ENCODE assay signal across 27 mouse cellular contexts in the genomic region with DNA sequence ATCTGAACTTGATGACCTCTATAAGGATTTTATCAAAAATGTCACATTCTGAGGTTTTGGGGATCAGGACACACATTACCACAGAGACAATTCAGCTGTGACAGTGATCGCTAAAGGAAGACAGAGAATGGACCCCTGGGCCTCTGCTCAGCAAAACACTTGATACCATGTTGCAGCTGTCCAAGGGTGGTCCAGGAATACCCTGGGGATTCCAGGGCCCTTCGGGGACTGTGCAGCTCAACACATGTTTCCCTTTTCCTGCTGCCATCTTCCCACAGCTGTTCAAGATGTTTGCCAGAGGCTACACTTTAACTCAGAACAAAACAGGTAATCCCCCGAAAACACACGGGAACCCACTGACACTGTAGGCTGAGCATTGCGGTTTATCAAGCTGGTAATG.
"Had no signal": no experiment of that assay in that cellular context is flagged by ENCODE, and none has a peak within 500 bp of the region (broad histone marks: within the 10 kb centered on the region; RNA-seq: fewer than 3 reads in every experiment).

No protein-coding gene starts in this region.

- H3K4me2 ChIP-seq: heart, embryonic 11.5 days; heart, embryonic 13.5 days; heart, embryonic 15.5 days; hindbrain, embryonic 13.5 days; hindbrain, embryonic 15.5 days; kidney, embryonic 15.5 days; limb, embryonic 13.5 days; limb, embryonic 15.5 days; liver, embryonic 11.5 days; liver, embryonic 13.5 days had no signal

- DNase-seq: gastrocnemius, postnatal 14 days; gastrocnemius, postnatal 36 days; heart, adult 11 months; heart, adult 2 months; heart, postnatal 14 days; heart, postnatal 36 days; kidney, adult 11 months; kidney, adult 2 months; kidney, adult 9 months; kidney, postnatal 14 days; kidney, postnatal 36 days; layer of hippocampus, adult 9-11 months; layer of hippocampus, postnatal 36 days; left cerebral cortex, postnatal 4 days; liver, embryonic 13.5 days had no signal

- H3K9me3 ChIP-seq: heart, embryonic 13.5 days; heart, embryonic 15.5 days; hindbrain, embryonic 13.5 days; hindbrain, embryonic 15.5 days; kidney, embryonic 15.5 days; limb, embryonic 13.5 days; limb, embryonic 15.5 days; liver, embryonic 13.5 days had no signal

- H3K27ac ChIP-seq: heart, adult 2 months; heart, embryonic 13.5 days; heart, embryonic 15.5 days; hindbrain, embryonic 13.5 days; hindbrain, embryonic 15.5 days; hindbrain, postnatal 0 days; kidney, embryonic 15.5 days; kidney, postnatal 0 days; limb, embryonic 13.5 days; liver, embryonic 13.5 days had no signal

- H3K4me1 ChIP-seq: hindbrain, embryonic 15.5 days; liver, embryonic 13.5 days had no signal

- H3K4me3 ChIP-seq: heart, adult 2 months; heart, embryonic 13.5 days; heart, embryonic 15.5 days; hindbrain, embryonic 13.5 days; hindbrain, embryonic 15.5 days; kidney, embryonic 15.5 days; limb, embryonic 13.5 days; limb, embryonic 15.5 days; liver, embryonic 13.5 days had no signal

- ATAC-seq: hindbrain, postnatal 0 days; intestine, embryonic 16.5 days had no signal

- H3K27me3 ChIP-seq: heart, embryonic 13.5 days; heart, embryonic 15.5 days; hindbrain, embryonic 13.5 days; hindbrain, embryonic 15.5 days; limb, embryonic 13.5 days; limb, embryonic 15.5 days; liver, embryonic 13.5 days had no signal

- H3K9ac ChIP-seq: heart, embryonic 13.5 days; heart, embryonic 15.5 days; hindbrain, embryonic 13.5 days; hindbrain, embryonic 15.5 days; kidney, embryonic 15.5 days; limb, embryonic 13.5 days; limb, embryonic 15.5 days; liver, embryonic 13.5 days had no signal

- H3K36me3 ChIP-seq: heart, embryonic 13.5 days; heart, embryonic 15.5 days; hindbrain, embryonic 13.5 days; hindbrain, embryonic 15.5 days; kidney, embryonic 15.5 days; limb, embryonic 13.5 days; limb, embryonic 15.5 days; liver, embryonic 13.5 days had no signal
